Mouse (Mus musculus) kidney, postnatal 4 days (tissue): ENCODE data around the gene Cox5b.
"Not testable (repeated sequence)": the region's sequence is repeated elsewhere in the genome, so short reads cannot be mapped to it uniquely, and the experiment has no call there.

Source experiments
- DNase-seq, 2 experiments: peaks; one replicate each; pipeline ENCODE4 v3.0.0; 2021; ENCODE audit warnings: mixed read lengths in 2 of 2

Cox5b gene

DNA sequence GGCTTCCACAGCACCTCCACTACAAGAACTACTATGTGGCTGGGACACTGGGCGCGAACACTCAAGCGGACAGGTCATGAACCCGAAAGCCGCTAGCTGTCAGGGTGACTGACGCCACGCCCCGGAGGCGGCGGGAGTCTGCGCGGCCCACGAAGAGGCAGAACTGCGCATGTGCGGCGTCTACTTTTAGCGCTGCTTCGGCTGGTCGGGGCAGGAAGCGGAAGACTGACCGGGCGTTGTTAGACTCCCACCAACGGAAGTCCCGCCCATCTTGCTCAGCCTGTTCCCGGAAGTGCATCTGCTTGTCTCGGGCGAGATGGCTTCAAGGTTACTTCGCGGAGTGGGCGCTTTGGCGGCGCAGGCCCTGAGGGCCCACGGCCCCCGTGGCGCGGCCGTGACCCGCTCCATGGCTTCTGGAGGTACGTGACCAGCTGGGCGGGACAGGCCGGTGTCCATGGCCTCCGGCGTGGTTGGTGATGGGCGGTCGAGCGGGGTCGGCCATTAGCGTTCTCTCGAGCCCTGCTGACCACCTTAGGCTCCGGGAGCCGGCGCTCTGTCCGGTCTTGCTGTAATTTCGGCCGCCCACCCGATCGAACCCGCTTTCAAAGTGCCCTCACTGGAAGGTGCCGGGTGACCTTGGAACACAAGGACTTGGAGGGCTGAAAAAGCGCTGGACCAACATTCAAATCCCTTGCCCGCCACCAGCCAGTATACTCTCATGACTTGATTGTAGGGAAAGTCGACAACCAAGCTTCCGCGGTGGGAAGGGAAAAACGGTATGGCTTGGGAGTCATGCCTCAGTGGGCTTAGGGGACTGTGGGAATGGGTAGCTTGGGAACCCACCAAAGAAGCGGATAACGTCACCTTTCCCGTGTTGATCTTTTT lies at the start of gene Cox5b:
TSS of gene Cox5b (plus strand) at position 179 of the 885 bp plus-strand sequence.
- DNase-seq: peak; percentile 98

DNA sequence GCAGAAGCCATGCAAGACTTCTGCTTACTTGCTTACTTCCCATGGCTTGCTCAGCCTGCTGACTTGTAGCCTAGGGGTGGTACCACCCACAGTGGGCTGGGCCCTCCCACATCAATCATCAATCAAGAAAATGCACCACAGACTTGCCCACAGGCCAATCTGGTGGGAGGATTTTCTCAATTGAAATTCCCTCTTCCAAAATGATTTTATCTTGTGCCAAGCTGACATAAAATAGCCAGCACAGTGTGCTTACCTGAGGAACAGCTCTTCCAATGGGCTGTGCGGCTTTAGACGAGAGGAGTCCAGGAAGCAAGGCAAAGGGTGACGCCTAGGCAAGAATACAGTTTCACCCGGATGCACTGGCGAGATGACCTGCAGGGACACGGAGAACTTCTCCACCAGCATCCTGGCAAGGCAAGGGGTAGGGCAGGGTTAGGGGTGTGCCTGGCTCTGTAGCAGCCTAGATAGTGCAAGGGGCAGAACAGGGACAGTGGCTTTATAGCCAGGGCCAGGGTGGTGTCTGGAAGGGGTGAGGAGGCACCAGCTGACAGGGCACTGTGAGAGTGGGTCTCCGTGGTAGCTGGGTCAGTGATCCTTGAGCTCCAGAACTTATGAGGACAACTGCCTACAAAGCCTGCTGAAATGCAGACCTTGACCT lies 47.2 kb upstream of the Cox5b start:
- DNase-seq: no peak

DNA sequence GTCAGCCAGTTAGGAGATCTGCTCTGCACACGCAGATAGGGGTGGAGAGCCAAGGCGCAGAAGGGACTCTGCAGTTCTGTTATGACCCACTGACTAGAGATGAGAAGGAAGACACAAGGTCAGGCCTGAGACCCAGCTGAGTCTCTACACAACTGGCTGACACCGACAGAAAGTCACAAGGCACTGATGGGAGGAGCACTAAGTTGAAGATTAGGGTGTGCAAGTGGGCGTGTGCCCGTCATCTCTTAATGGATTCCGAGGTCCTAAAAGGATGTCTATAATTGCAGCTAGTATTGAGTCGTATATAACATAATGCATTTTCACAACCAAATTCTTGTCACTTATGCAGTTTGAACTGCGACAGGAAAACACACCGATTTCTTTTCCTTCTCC lies 46.6 kb upstream of the Cox5b start:
- DNase-seq: no peak

- no peak for DNase-seq
Measured at GRCm38 (mm10) chr1:36646285-36646684, 45.0 kb upstream of the Cox5b start.

DNA sequence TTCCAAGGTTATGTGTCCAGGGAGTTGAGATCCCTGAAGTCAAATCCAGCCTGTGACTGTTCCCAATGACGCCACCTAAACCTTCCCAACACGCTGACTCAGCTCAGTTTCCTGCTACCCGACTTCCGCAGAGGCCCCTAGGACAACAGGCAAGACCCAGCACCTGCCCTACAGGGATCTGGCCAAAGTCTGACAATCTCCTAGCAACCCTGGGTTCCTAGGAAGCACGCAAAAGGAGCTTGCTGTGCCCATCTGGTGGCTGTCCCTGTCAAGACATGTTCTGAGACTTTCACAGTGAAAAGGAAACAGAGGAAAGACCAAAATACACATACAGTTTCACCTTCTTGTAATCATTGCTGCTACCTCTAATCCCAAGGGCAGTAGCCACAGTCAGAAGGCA lies 43.6 kb upstream of the Cox5b start:
- DNase-seq: peak; percentile 26 to 51

- no peak for DNase-seq
Measured at GRCm38 (mm10) chr1:36655039-36655438, 36.2 kb upstream of the Cox5b start.

DNA sequence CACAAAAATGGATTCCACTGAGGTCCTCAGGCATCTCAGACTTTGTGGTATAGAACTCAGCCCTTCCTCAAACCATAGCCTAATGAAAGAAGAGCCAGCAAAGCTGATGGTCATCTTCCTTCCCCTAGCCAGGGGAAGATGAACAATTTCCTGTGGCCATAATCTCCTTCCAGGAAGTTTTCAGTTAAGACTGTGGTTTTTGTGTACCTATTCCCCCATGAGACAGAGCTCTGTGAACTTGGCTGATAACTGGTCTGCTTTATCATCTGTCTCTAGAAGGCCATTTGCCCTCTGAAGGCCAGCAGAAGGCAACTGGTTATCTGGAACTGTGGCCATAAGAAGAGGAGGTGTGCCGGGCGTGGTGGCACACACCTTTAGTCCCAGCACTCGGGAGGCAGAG lies 35.0 kb upstream of the Cox5b start:
- no peak for DNase-seq

DNA sequence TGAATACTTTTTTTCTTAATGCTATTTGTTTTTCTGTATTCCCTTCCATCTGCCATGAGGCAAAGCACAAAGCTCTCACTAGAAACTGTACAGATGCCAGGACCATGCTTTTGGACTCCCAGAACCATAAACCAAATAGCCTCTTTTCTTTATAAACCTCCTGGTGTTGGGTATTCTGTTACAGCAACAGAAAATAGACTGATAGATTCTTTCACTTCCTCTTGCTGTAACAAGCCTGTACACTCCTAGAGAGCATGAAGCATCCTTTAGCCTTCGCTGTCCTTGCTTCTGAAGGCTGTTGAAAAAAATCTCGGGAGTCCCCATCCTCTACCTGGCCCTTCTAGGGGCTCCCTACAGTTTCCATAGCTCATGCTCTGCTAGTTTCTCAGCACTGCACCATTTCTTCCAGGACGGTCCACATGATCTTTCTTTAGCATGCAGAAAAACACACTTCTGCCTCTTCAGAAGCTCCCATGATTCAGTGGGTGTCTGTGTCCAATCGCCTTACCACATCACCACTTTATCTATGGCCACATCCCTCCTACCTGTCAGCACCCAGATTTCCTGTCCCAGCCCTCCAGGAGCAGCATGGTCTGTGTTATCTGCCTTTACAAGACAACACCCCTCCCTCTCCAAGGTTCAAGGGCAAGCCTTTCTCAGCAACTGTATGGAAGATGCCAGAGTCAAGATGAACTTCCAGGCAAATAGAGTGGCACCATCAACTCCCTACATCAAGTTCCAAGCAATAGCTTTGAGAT lies 33.4 kb upstream of the Cox5b start:
- no peak for DNase-seq

- DNase-seq: no peak
Measured at GRCm38 (mm10) chr1:36658621-36659399, 32.4 kb upstream of the Cox5b start.

DNA sequence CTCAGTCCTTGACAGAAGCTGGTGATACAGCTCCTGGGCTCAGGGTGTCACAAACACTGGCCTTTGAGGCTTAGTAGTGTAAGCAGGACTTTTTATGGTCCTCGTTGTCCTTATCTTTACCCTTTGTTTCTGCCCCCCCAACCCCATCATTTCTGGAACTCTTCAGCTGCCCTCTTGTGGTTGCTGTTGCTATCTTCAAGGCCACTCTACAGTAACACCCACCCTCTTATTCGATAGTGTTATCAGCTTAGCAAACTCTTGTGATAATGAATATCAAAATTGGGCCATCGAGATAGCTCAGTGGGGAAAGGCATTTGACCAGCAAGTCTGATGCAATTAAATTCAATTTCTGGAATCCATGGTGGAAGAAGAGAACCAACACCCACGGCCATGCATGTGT lies 26.8 kb upstream of the Cox5b start:
- peak in 1 of 2 experiments; percentile 47 for DNase-seq

GRCm38 (mm10) chr1:36665165-36665723 lies 26.0 kb upstream of the Cox5b start:
- DNase-seq: peak; percentile 54 to 72

GRCm38 (mm10) chr1:36665934-36666333 lies 25.3 kb upstream of the Cox5b start:
- DNase-seq: no peak

- DNase-seq: not testable (repeated sequence)
Measured at GRCm38 (mm10) chr1:36668007-36668406, 23.2 kb upstream of the Cox5b start.

- DNase-seq: no peak
Measured at GRCm38 (mm10) chr1:36670256-36670655, 21.0 kb upstream of the Cox5b start.

GRCm38 (mm10) chr1:36671260-36671659 lies 20.0 kb upstream of the Cox5b start:
- DNase-seq: no peak

DNA sequence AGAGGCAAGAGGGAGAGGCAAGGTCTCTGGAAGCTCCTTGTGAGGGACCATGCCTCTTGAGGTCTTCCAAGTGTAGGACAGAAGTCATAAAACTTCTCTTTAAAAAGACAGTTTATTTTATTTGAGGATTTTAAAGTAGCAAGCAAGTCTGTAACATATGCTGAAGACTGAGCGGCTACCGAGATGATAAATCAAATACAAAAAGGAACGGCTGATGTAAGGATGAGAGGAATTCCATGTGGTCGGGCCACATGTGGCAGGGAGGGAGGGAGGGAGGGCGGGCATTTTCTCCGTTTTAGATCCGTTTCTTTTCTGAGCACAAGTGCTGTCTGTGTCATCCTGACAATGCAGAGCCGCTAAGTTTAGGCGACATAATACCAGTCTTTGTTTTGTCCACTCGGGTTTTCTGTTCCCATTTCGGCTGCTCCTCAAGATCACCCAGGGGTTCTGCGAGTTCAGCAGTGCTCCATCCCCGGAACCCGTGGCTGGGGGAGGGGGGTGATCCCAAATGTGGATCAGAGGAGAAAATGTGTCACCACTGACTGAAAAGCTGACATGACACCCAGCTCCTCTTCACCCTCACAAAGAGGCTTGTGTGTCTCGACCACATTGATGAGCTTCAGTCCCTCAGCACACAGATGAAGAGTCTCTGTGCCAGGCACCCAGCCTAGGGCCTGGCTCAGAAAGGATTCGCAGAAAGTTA lies 18.4 kb upstream of the Cox5b start:
- DNase-seq: peak; percentile 31 to 41

- no peak for DNase-seq
Measured at GRCm38 (mm10) chr1:36674936-36675335, 16.3 kb upstream of the Cox5b start.

GRCm38 (mm10) chr1:36680893-36681292 lies 10.4 kb upstream of the Cox5b start:
- DNase-seq: no peak

- DNase-seq: no peak
Measured at GRCm38 (mm10) chr1:36682620-36683355, 8.5 kb upstream of the Cox5b start, which contains the start of gene Fam178b. Gene Fam178b, minus strand, starts transcription at chr1:36683183.

DNA sequence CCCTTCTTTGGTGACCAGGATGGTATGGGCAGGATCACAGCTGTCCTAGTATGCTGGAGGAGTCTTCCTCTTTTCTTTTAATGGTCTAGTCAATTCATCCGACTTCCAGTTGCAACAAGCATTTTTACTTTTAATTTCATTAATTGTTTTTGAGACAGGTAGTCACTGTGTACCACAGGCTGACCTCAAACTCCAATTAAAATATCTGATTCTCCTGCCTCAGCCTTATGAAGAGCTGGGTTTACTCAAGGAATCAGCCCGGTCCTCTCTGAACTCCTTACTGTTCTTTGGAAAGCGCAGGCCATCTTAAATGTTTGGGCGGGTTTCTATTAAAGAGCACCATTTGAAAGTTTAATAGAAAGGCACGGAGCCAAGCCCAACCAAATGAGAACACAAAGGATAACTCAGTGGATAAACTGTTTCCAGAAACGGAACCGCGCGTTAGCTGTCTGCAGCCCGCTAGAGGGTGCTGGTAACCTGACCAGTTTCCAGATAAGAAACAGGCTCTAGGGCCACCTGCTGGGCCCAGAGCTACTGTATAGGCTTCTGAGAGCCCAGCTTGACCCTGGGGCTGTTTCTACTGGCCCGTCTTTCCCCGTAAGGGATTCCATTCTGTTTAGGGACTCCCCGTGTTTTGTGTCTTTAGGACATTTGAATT lies 7.3 kb upstream of the Cox5b start:
- DNase-seq: peak; percentile 87 to 92
